Mouse (Mus musculus): ENCODE measurements around the gene Gprc6a. TPM values are rescaled to one million over a fixed set of nuclear protein-coding genes. Genes with fewer than 3 reads are reported as not detected.
A peak's percentile ranks its signal among the peaks of the same experiment; 100 is the strongest.

Gprc6a gene
- polyA plus RNA-seq, 1 experiment from 2014 or later: not detected

DNA sequence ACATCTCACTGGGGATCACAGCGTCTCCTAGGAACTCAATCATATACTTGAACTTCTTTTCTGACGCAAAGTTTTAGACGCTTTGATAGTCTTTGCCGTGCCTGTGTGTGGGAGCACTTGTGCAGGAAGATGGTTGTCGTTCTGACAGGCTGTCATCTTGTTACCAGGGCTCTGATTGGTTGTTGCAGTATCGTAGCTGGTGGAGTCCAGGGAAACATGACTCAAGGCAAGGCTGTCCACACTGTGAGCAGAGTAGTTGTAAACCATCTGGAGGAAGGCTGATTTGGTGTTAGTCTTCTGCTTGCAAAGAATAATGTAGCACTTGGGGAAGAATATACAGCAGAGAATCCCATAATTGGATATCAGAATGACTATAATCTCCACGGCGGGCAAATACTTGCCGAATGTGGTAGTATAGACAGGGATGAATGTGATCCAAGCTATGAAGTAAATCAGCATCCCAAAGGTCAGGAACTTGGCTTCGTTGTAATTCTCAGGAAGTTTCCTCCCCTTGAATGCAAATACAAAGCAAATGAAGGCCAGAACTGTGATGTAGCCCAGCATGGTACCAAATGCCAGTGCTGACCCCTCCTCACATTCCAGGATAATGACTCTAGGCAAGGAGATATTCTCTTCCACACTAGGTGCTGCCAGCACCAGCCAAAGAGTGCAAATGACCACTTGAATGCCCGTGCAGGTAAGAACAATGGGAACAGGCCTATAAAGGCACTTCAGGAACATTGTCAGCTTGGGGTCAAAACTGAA lies 16.3 kb downstream of the Gprc6a start:
- H3K27me3 ChIP-seq: no peaks in the 10 kb centered on the region
- H3K4me3 ChIP-seq (replicated peaks): no peak overlapping the region
- WGBS: 73% methylated on average over 11 of the region's 11 CpGs
- ATAC-seq (ENCODE audit: insufficient number of reproducible peaks, insufficient read depth, low FRiP score, low TSS enrichment, low read depth): no peak
- H3K9me3 ChIP-seq: no peaks in the 10 kb centered on the region
- H3K27ac ChIP-seq: no peak overlapping the region
- no peaks in the 10 kb centered on the region for H3K36me3 ChIP-seq
- H3K9ac ChIP-seq (replicated peaks): no peak overlapping the region
- H3K4me2 ChIP-seq: no peak overlapping the region
- H3K4me1 ChIP-seq (replicated peaks): no peaks in the 10 kb centered on the region

DNA sequence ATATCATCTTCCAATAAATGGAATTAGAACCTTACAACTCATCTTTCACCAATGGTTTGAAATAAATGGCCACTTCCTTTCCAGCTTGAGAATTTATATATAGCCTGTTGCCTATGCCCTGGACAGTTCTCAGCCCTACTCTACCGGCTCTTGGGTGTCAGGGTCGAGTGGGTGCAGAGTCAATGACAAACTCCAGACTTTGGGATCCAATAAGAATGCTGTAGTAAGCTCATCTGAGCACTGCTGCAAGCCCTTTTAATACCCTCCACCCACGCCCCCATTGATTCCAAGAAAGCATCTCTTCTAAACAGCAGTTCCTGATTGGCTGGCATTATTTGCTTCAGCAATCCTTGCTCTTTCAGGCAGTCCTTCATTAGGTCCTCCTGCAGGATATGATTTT lies 17.8 kb downstream of the Gprc6a start:
- no peaks in the 10 kb centered on the region for H3K36me3 ChIP-seq
- no peak for ATAC-seq (ENCODE audit: insufficient number of reproducible peaks, insufficient read depth, low FRiP score, low TSS enrichment, low read depth)
- H3K4me3 ChIP-seq (replicated peaks): no peak overlapping the region
- H3K4me2 ChIP-seq: no peak overlapping the region
- H3K9ac ChIP-seq (replicated peaks): no peak overlapping the region
- H3K4me1 ChIP-seq (replicated peaks): no peaks in the 10 kb centered on the region
- H3K9me3 ChIP-seq: no peaks in the 10 kb centered on the region
- no peaks in the 10 kb centered on the region for H3K27me3 ChIP-seq
- H3K27ac ChIP-seq: no peak overlapping the region
- 81% methylated on average over 3 of the region's 3 CpGs for WGBS

DNA sequence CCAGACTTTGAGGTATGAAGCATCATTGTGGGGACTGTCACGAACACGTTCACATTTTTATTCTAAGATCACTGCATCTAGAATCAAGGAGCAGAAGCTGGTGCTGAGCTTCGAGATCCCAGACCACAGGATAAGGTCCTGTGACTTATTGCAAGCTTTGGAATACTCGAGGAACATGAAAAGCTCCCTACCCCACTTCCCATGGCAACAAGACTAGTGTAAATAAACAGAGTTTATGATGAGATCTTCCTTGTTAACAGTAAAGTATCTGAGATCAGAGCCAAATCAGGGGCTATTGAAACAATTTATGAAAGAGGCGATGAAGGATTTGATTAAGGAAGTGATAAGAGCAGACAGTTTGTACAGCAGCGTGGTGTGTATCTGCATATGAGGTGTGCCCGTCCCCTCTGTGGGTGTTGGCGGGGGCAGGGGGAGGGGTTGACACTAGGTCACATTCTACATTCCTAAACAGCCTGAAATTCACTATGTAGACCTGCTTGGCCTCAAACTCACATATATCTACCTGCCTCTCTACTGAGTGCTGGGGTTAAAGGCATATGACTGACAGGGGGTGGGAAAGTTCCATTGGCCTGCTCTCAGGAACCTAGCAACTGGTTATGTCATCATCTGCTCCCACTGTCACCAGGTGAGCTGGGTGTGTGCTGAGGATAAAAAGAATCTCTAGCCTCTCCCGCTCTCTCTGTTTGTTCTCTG lies 19.1 kb downstream of the Gprc6a start:
- 66% methylated on average over 9 of the region's 9 CpGs for WGBS
- Histone ChIP-seq H3K4me2 (no peak overlapping the region), H3K9ac (replicated peaks) (no peak overlapping the region), H3K36me3 (no peaks in the 10 kb centered on the region), H3K27me3 (no peaks in the 10 kb centered on the region), H3K9me3 (no peaks in the 10 kb centered on the region), H3K4me1 (replicated peaks) (no peaks in the 10 kb centered on the region), H3K27ac (no peak overlapping the region), H3K4me3 (replicated peaks) (no peak overlapping the region)
- no peak for ATAC-seq (ENCODE audit: insufficient number of reproducible peaks, insufficient read depth, low FRiP score, low TSS enrichment, low read depth)

DNA sequence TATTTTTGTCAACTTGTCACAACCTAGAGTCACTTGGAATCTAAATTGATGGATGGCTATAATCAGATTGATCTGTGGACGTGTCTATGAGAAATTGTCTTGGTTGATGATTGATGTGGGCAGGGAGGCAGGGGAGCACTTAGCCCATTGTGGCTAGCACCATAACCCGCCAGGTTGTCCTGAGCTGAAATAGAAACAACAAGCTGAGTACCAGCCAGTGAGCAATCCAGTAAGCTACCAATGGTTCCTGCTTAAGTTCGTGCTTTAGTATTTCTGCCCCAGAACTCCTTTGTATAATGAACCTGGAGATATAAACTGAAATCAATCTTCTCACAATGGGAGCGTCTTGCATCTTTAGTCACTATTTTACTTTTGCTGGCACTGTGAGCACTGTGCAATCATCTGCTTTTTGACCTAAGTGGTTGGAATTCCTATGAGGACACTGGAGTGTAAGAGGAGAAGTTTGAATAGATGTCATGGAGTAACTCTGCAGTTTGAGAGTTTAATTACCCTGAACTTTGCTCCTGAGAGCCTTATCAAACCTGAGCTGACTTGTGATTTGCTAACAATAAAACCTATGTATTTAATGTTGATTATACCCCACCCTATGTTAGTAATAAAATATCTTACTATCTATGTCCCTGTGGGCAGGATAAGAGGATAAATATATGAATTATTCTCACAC lies 21.4 kb downstream of the Gprc6a start:
- Histone ChIP-seq H3K4me2 (no peak overlapping the region), H3K4me3 (replicated peaks) (no peak overlapping the region), H3K27ac (no peak overlapping the region), H3K27me3 (no peaks in the 10 kb centered on the region), H3K9ac (replicated peaks) (no peak overlapping the region), H3K9me3 (no peaks in the 10 kb centered on the region), H3K36me3 (no peaks in the 10 kb centered on the region), H3K4me1 (replicated peaks) (no peaks in the 10 kb centered on the region)
- 78% methylated on average over 4 of the region's 4 CpGs for WGBS
- no peak for ATAC-seq (ENCODE audit: insufficient number of reproducible peaks, insufficient read depth, low FRiP score, low TSS enrichment, low read depth)

DNA sequence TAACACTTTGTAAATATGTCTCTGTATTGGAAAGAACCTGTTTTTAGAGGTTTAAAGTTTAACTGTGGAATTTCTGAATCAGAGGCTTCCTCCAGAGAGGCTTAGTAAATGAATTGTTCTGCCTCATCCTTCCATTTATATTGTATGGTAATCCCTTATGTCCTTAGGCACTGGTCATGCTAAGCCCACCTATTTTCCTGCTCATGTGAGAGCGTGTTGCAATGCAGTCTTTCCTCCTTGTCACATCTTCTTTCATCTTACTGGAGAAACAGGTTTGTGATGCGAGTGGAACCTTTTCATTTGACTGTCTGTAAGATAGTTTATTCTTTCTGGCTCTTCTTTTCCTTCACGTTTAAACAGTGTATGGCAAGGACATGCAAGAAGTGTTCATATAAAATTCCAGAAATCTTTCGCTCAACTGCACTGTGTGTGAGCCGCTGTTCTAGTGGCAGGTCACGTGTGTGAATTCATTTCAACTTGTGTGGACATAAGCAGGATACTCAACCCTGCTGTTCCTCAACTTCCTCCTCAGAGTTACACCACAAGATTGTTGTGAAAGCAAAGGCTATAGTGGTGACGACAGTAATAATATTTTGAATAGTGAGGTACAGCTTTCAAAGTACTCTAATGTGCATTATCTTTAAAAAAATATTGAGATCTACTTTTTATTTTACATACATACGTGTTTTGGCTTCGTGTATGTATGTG lies 34.2 kb downstream of the Gprc6a start:
- ATAC-seq (ENCODE audit: insufficient number of reproducible peaks, insufficient read depth, low FRiP score, low TSS enrichment, low read depth): no peak
- no peaks in the 10 kb centered on the region for H3K36me3 ChIP-seq
- no peak overlapping the region for H3K27ac ChIP-seq
- H3K9me3 ChIP-seq: no peaks in the 10 kb centered on the region
- H3K4me2 ChIP-seq: no peak overlapping the region
- whole genome bisulfite sequencing: 82% methylated on average over 9 of the region's 9 CpGs
- H3K4me1 ChIP-seq (replicated peaks): no peaks in the 10 kb centered on the region
- H3K27me3 ChIP-seq: no peaks in the 10 kb centered on the region
- H3K4me3 ChIP-seq (replicated peaks): no peak overlapping the region
- H3K9ac ChIP-seq (replicated peaks): no peak overlapping the region

DNA sequence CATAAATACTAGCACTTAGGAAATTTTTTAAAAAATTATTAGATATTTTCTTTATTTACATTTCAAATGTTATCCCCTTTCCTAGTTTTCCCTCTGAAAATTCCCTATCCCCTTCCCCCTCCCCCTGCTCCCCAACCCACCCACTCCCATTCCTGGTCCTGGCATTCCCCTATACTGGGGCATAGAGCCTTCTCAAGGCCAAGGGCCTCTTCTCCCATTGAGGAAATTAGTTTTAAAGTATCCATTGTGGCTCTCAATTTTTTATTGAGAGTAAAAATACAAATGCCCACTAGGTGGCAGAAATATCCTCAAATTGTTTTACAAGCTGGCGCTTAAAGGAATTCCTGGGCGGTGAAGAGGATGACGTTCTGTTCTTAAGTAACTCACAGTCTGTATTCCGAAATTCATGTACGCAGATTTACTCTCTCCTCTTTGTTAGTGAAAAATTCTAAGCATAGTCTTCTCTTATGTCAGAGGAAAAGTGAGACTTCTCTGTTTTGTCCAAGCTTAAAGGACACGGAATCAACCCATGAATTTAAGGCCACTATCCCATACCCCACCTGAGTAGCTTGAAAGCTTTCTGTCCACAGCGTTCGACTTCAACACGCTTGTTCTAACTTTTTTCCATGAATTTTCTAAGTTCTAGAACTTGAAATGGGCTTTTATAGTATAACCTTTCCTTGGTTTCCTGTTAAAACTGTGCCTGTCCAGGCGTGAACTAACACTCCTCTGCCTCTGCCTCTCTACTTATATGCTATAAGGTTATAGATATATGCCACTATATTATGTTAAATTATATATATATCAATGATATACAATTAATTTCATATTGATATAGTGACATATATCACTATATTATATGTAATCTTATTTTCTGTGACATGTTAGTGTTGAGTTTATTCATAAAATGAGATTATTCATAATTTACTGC lies 36.0 kb downstream of the Gprc6a start:
- no peak overlapping the region for H3K27ac ChIP-seq
- H3K9ac ChIP-seq (replicated peaks): no peak overlapping the region
- no peak overlapping the region for H3K4me3 ChIP-seq (replicated peaks)
- peak; percentile 37; the same call in 1 of the 2 replicates for ATAC-seq (ENCODE audit: insufficient number of reproducible peaks, insufficient read depth, low FRiP score, low TSS enrichment, low read depth)
- H3K9me3 ChIP-seq: no peaks in the 10 kb centered on the region
- peak overlapping the region; percentile 4; the same call in 1 of the 2 replicates for H3K4me2 ChIP-seq
- H3K36me3 ChIP-seq: no peaks in the 10 kb centered on the region
- peaks cover 12% of the 10 kb centered on the region for H3K27me3 ChIP-seq
- H3K4me1 ChIP-seq (replicated peaks): peaks cover 2% of the 10 kb centered on the region; the same call in 1 of the 2 replicates
- WGBS: 47% methylated on average over 10 of the region's 10 CpGs

DNA sequence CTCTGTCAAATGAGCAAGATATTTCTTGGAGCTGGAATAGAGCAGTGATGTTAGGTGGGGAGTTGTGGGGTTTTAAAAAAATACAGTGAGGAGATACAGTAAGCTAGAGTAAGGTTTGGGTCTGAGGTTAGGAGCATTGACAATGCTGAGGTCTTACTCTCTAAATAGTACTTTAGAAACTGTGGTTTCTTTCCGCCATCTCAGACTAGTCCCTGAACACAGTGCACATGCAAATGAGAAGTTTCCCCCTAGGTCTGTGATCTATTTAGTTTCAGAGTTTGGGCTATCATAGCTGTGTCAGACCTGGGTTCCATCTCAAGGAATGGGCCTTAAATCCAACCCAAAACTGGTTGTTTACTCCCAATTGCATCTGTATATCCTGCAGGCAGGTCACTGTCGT lies 39.7 kb downstream of the Gprc6a start:
- H3K9me3 ChIP-seq: no peaks in the 10 kb centered on the region
- H3K27ac ChIP-seq: no peak overlapping the region
- H3K4me3 ChIP-seq (replicated peaks): no peak overlapping the region
- ATAC-seq (ENCODE audit: insufficient number of reproducible peaks, insufficient read depth, low FRiP score, low TSS enrichment, low read depth): no peak
- H3K27me3 ChIP-seq: peaks cover 23% of the 10 kb centered on the region
- H3K9ac ChIP-seq (replicated peaks): no peak overlapping the region
- peaks cover 5% of the 10 kb centered on the region; the same call in 1 of the 2 replicates for H3K4me1 ChIP-seq (replicated peaks)
- no peak overlapping the region for H3K4me2 ChIP-seq
- WGBS: 83% methylated on average over 2 of the region's 2 CpGs
- H3K36me3 ChIP-seq: no peaks in the 10 kb centered on the region

DNA sequence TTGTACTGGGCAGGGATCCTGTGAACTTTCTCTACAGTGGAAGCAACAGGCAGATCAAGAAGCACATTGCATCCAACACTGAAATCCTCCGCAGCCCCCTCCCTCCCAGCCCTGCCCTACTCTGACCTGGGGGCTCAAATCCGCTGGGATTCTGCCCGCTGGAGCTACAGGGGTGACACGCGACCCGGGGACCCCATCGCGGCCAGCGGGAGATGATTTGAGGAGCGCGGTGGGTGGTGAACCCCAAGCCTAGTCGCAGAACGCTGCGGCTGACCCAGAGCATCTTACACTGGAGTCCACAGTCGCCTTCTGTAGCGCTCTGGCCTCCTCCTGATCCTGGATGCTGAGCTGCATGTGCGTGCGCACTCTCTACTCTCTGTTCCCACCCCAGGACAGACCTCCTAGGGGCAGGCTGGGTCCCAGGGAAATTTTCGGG lies 41.1 kb downstream of the Gprc6a start, which contains the start of gene Fam162b:
Gene Fam162b (minus strand): TSS at position 379 of the 436 bp plus-strand sequence.
- H3K4me3 ChIP-seq (replicated peaks): peak within 1 kb of the TSS; percentile 37
- H3K9ac ChIP-seq (replicated peaks): peak within 1 kb of the TSS; percentile 55
- peak; percentile 42; the same call in 1 of the 2 replicates for ATAC-seq (ENCODE audit: insufficient number of reproducible peaks, insufficient read depth, low FRiP score, low TSS enrichment, low read depth)
- WGBS: 3% methylated on average over 19 of the region's 19 CpGs
- H3K27ac ChIP-seq: no peak within 1 kb of the TSS
- peak within 1 kb of the TSS; percentile 65 for H3K4me2 ChIP-seq
- no peaks in the 10 kb centered on the region for H3K9me3 ChIP-seq
- peaks cover 5% of the 10 kb centered on the region; the same call in 1 of the 2 replicates for H3K4me1 ChIP-seq (replicated peaks)
- no peaks in the 10 kb centered on the region for H3K36me3 ChIP-seq
- peaks cover 23% of the 10 kb centered on the region for H3K27me3 ChIP-seq

DNA sequence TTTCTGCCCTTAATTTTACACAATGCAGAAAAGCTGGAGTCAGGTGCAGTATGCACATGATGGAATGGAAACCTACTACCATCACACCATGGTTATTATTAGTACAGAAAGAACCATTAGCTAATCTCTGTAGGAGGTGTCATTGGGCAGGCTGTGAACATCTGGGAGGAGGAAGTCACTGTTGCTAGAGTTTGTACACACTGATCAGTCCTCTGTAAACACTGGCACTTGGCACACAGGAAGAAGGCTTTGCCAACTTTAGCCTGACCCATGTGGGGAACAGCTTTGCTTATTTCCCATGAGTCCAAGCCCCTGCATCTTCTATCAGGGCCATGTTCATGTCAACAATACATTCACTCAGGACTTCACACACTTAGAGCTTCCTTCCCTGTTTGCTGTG lies 46.3 kb downstream of the Gprc6a start:
- Histone ChIP-seq H3K27ac (no peak overlapping the region), H3K9ac (replicated peaks) (no peak overlapping the region), H3K4me3 (replicated peaks) (no peak overlapping the region), H3K36me3 (no peaks in the 10 kb centered on the region), H3K27me3 (peaks cover 8% of the 10 kb centered on the region; the same call in 1 of the 2 replicates), H3K9me3 (no peaks in the 10 kb centered on the region), H3K4me1 (replicated peaks) (no peaks in the 10 kb centered on the region; the same call in 1 of the 2 replicates), H3K4me2 (no peak overlapping the region)
- no peak for ATAC-seq (ENCODE audit: insufficient number of reproducible peaks, insufficient read depth, low FRiP score, low TSS enrichment, low read depth)

DNA sequence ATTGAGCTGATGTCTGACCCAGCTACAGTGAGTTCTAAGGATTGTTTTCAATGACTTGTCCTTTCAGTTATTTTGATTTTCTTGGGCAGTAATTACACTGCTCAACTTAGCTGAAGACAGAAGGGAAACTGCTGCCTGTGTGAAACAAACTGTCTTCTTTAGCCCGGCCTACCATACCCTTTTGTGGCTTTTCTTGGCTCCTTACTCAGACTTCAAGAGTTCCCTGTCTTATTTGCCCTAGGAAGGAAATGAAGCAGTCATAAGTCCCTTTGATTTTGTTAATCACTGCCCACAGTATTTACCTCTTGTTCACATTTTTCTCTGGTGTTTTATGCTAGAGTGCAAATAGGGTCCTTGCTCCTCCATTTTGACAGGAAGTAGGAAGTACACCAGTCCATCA lies 46.9 kb downstream of the Gprc6a start:
- WGBS: 75% methylated on average over 1 of the region's 1 CpGs
- H3K27me3 ChIP-seq: peaks cover 3% of the 10 kb centered on the region; the same call in 1 of the 2 replicates
- no peak overlapping the region for H3K4me3 ChIP-seq (replicated peaks)
- ATAC-seq (ENCODE audit: insufficient number of reproducible peaks, insufficient read depth, low FRiP score, low TSS enrichment, low read depth): no peak
- no peak overlapping the region for H3K9ac ChIP-seq (replicated peaks)
- H3K9me3 ChIP-seq: no peaks in the 10 kb centered on the region
- no peak overlapping the region for H3K4me2 ChIP-seq
- no peak overlapping the region for H3K27ac ChIP-seq
- no peaks in the 10 kb centered on the region for H3K36me3 ChIP-seq
- H3K4me1 ChIP-seq (replicated peaks): no peaks in the 10 kb centered on the region
